Mouse (Mus musculus): ENCODE results near the gene Myo1a. TPM values are rescaled to one million over a fixed set of nuclear protein-coding genes. Genes with fewer than 3 reads are reported as not detected.

Myo1a gene
- polyA plus RNA-seq, 1 experiment from 2014 or later: 0.08 TPM

GRCm38 (mm10) chr10:127679208-127679607 is 25.8 kb upstream of the Myo1a start:
- no peaks in the 10 kb centered on the region for H3K27me3 ChIP-seq (replicated peaks; ENCODE audit: insufficient read depth, low read length)
- no peak for ATAC-seq
- no peak overlapping the region for H3K4me2 ChIP-seq (replicated peaks; ENCODE audit: low read depth, low read length)
- no peaks in the 10 kb centered on the region for H3K9me3 ChIP-seq (ENCODE audit: low read length)
- 77% methylated on average over 1 of the region's 1 CpGs for WGBS
- H3K9ac ChIP-seq (replicated peaks; ENCODE audit: low read depth): no peak overlapping the region
- TF ChIP-seq CTCF (IDR thresholded peaks at IDR 0.05) (no peak), EP300 (IDR thresholded peaks at IDR 0.05) (no peak)
- no peak overlapping the region for H3K4me3 ChIP-seq (ENCODE audit: low read depth, low read length)
- H3K36me3 ChIP-seq (ENCODE audit: insufficient read depth, low read length): no peaks in the 10 kb centered on the region
- H3K4me1 ChIP-seq (ENCODE audit: insufficient read depth, low read depth, low read length): peaks cover 5% of the 10 kb centered on the region; the same call in 1 of the 2 replicates
- no peak for DNase-seq (ENCODE audit: low spot score)
- H3K27ac ChIP-seq (ENCODE audit: low read length): no peak overlapping the region

GRCm38 (mm10) chr10:127679881-127680280 is 25.1 kb upstream of the Myo1a start:
- 83% methylated on average over 3 of the region's 3 CpGs for WGBS
- H3K27ac ChIP-seq (ENCODE audit: low read length): no peak overlapping the region
- no peaks in the 10 kb centered on the region for H3K27me3 ChIP-seq (replicated peaks; ENCODE audit: insufficient read depth, low read length)
- TF ChIP-seq CTCF (IDR thresholded peaks at IDR 0.05) (no peak), EP300 (IDR thresholded peaks at IDR 0.05) (no peak)
- H3K9me3 ChIP-seq (ENCODE audit: low read length): no peaks in the 10 kb centered on the region
- no peak overlapping the region for H3K4me2 ChIP-seq (replicated peaks; ENCODE audit: low read depth, low read length)
- H3K36me3 ChIP-seq (ENCODE audit: insufficient read depth, low read length): no peaks in the 10 kb centered on the region
- no peak for DNase-seq (ENCODE audit: low spot score)
- H3K4me3 ChIP-seq (ENCODE audit: low read depth, low read length): no peak overlapping the region
- ATAC-seq: no peak
- H3K9ac ChIP-seq (replicated peaks; ENCODE audit: low read depth): no peak overlapping the region
- H3K4me1 ChIP-seq (ENCODE audit: insufficient read depth, low read depth, low read length): peaks cover 5% of the 10 kb centered on the region; the same call in 1 of the 2 replicates

- H3K36me3 ChIP-seq (ENCODE audit: insufficient read depth, low read length): no peaks in the 10 kb centered on the region
- ATAC-seq: no peak
- no peaks in the 10 kb centered on the region for H3K9me3 ChIP-seq (ENCODE audit: low read length)
- no peak for DNase-seq (ENCODE audit: low spot score)
- H3K9ac ChIP-seq (replicated peaks; ENCODE audit: low read depth): no peak overlapping the region
- no peak overlapping the region for H3K4me2 ChIP-seq (replicated peaks; ENCODE audit: low read depth, low read length)
- H3K27me3 ChIP-seq (replicated peaks; ENCODE audit: insufficient read depth, low read length): no peaks in the 10 kb centered on the region
- WGBS: 83% methylated on average over 6 of the region's 6 CpGs
- no peak overlapping the region for H3K27ac ChIP-seq (ENCODE audit: low read length)
- H3K4me3 ChIP-seq (ENCODE audit: low read depth, low read length): no peak overlapping the region
- H3K4me1 ChIP-seq (ENCODE audit: insufficient read depth, low read depth, low read length): no peaks in the 10 kb centered on the region
- TF ChIP-seq EP300 (IDR thresholded peaks at IDR 0.05) (no peak), CTCF (IDR thresholded peaks at IDR 0.05) (no peak)
Measured at GRCm38 (mm10) chr10:127682886-127683285, 22.1 kb upstream of the Myo1a start.

GRCm38 (mm10) chr10:127691053-127691452 is 13.9 kb upstream of the Myo1a start:
- Histone ChIP-seq H3K27ac (ENCODE audit: low read length) (no peak overlapping the region), H3K4me1 (ENCODE audit: insufficient read depth, low read depth, low read length) (no peaks in the 10 kb centered on the region), H3K9ac (replicated peaks; ENCODE audit: low read depth) (no peak overlapping the region), H3K4me3 (ENCODE audit: low read depth, low read length) (no peak overlapping the region), H3K36me3 (ENCODE audit: insufficient read depth, low read length) (0 out of 2 replicates have a peak, but pooled peaks cover 3% of the 10 kb centered on the region), H3K9me3 (ENCODE audit: low read length) (no peaks in the 10 kb centered on the region), H3K4me2 (replicated peaks; ENCODE audit: low read depth, low read length) (no peak overlapping the region), H3K27me3 (replicated peaks; ENCODE audit: insufficient read depth, low read length) (no peaks in the 10 kb centered on the region)
- 13% methylated on average over 1 of the region's 1 CpGs for WGBS
- ATAC-seq (no peak), DNase-seq (ENCODE audit: low spot score) (no peak)
- TF ChIP-seq CTCF (IDR thresholded peaks at IDR 0.05) (no peak), EP300 (IDR thresholded peaks at IDR 0.05) (no peak)

GRCm38 (mm10) chr10:127694636-127695035 is 10.3 kb upstream of the Myo1a start:
- WGBS: 42% methylated on average over 2 of the region's 2 CpGs
- H3K4me2 ChIP-seq (replicated peaks; ENCODE audit: low read depth, low read length): no peak overlapping the region
- no peak overlapping the region for H3K27ac ChIP-seq (ENCODE audit: low read length)
- H3K36me3 ChIP-seq (ENCODE audit: insufficient read depth, low read length): peaks cover 10% of the 10 kb centered on the region; the same call in 1 of the 2 replicates
- peak; percentile 78 for TF ChIP-seq CTCF (IDR thresholded peaks at IDR 0.05)
- no peak for TF ChIP-seq EP300 (IDR thresholded peaks at IDR 0.05)
- no peaks in the 10 kb centered on the region for H3K4me1 ChIP-seq (ENCODE audit: insufficient read depth, low read depth, low read length)
- DNase-seq (ENCODE audit: low spot score): peak; percentile 75
- H3K4me3 ChIP-seq (ENCODE audit: low read depth, low read length): no peak overlapping the region
- no peak overlapping the region for H3K9ac ChIP-seq (replicated peaks; ENCODE audit: low read depth)
- no peak for ATAC-seq
- no peaks in the 10 kb centered on the region for H3K9me3 ChIP-seq (ENCODE audit: low read length)
- H3K27me3 ChIP-seq (replicated peaks; ENCODE audit: insufficient read depth, low read length): no peaks in the 10 kb centered on the region

GRCm38 (mm10) chr10:127695775-127696174 is 9.2 kb upstream of the Myo1a start:
- Histone ChIP-seq H3K4me2 (replicated peaks; ENCODE audit: low read depth, low read length) (no peak overlapping the region), H3K27me3 (replicated peaks; ENCODE audit: insufficient read depth, low read length) (no peaks in the 10 kb centered on the region), H3K36me3 (ENCODE audit: insufficient read depth, low read length) (peaks cover 8% of the 10 kb centered on the region; the same call in 1 of the 2 replicates), H3K4me3 (ENCODE audit: low read depth, low read length) (no peak overlapping the region), H3K9me3 (ENCODE audit: low read length) (no peaks in the 10 kb centered on the region), H3K9ac (replicated peaks; ENCODE audit: low read depth) (no peak overlapping the region), H3K4me1 (ENCODE audit: insufficient read depth, low read depth, low read length) (no peaks in the 10 kb centered on the region), H3K27ac (ENCODE audit: low read length) (no peak overlapping the region)
- 91% methylated on average over 7 of the region's 7 CpGs for WGBS
- no peak for ATAC-seq
- TF ChIP-seq CTCF (IDR thresholded peaks at IDR 0.05) (no peak), EP300 (IDR thresholded peaks at IDR 0.05) (no peak)
- no peak for DNase-seq (ENCODE audit: low spot score)

GRCm38 (mm10) chr10:127698966-127699365 is 6.0 kb upstream of the Myo1a start:
- TF ChIP-seq EP300 (IDR thresholded peaks at IDR 0.05): no peak
- TF ChIP-seq CTCF (IDR thresholded peaks at IDR 0.05): no peak
- Histone ChIP-seq H3K4me3 (ENCODE audit: low read depth, low read length) (no peak overlapping the region), H3K36me3 (ENCODE audit: insufficient read depth, low read length) (peaks cover 8% of the 10 kb centered on the region; the same call in 1 of the 2 replicates), H3K27me3 (replicated peaks; ENCODE audit: insufficient read depth, low read length) (no peaks in the 10 kb centered on the region), H3K4me2 (replicated peaks; ENCODE audit: low read depth, low read length) (no peak overlapping the region), H3K27ac (ENCODE audit: low read length) (no peak overlapping the region), H3K9me3 (ENCODE audit: low read length) (no peaks in the 10 kb centered on the region), H3K4me1 (ENCODE audit: insufficient read depth, low read depth, low read length) (no peaks in the 10 kb centered on the region), H3K9ac (replicated peaks; ENCODE audit: low read depth) (no peak overlapping the region)
- ATAC-seq (no peak), DNase-seq (ENCODE audit: low spot score) (no peak)
- 91% methylated on average over 7 of the region's 7 CpGs for WGBS
